Mouse (Mus musculus) forebrain, embryonic 15.5 days (tissue): ENCODE results near the gene Hsf2bp. TPM values are rescaled to one million over a fixed set of nuclear protein-coding genes. Genes with fewer than 3 reads are reported as not detected.
A peak's percentile ranks its signal among the peaks of the same experiment; 100 is the strongest.

ENCODE experiments used
- ATAC-seq: fragments of 200-750 bp; cut with Nextera tagmentation; replicated peaks from 2 replicates; pipeline ENCODE4 v1.8.0; 2017; ENCODE audit warnings: mild to moderate bottlenecking, moderate TSS enrichment, moderate library complexity
- H3K27ac ChIP-seq: fragments of 300-500 bp; sonication (generic); replicated peaks from 2 replicates; pipeline ENCODE4 v1.5.1; 2015; ENCODE audit warnings: mild to moderate bottlenecking, inconsistent platforms
- H3K27me3 ChIP-seq: fragments of 300-500 bp; sonication (generic); 2 replicates; pipeline ENCODE4 v1.6.1; 2015; ENCODE audit warnings: inconsistent platforms
- H3K36me3 ChIP-seq: fragments of 300-500 bp; sonication (generic); 2 replicates; pipeline ENCODE4 v1.6.1; 2015; ENCODE audit warnings: mild to moderate bottlenecking, inconsistent platforms
- H3K4me1 ChIP-seq: fragments of 300-500 bp; sonication (generic); 2 replicates; pipeline ENCODE4 v1.6.1; 2015; ENCODE audit warnings: inconsistent platforms
- H3K4me2 ChIP-seq: fragments of 300-500 bp; sonication (generic); replicated peaks from 2 replicates; pipeline ENCODE4 v1.6.1; 2015; ENCODE audit warnings: mild to moderate bottlenecking, inconsistent platforms
- H3K4me3 ChIP-seq: fragments of 300-500 bp; sonication (generic); 2 replicates; pipeline ENCODE4 v1.5.1; 2015; ENCODE audit warnings: mild to moderate bottlenecking, inconsistent platforms
- H3K9ac ChIP-seq: fragments of 300-500 bp; sonication (generic); replicated peaks from 2 replicates; pipeline ENCODE4 v1.6.1; 2015; ENCODE audit warnings: mild to moderate bottlenecking, inconsistent platforms
- H3K9me3 ChIP-seq: fragments of 300-500 bp; sonication (generic); 2 replicates; pipeline ENCODE4 v1.6.1; 2016; ENCODE audit warnings: inconsistent platforms
- WGBS: fragments of 180-500 bp; shearing (Covaris S2); methylation state at CpG from one replicate; pipeline ENCODE4 v1.1.7; 2015; ENCODE audit warnings: mixed read lengths; 5-methylcytosine and 5-hydroxymethylcytosine counted together
- polyA plus RNA-seq: library from polyadenylated mRNA; unstranded; fragments of >200 nt; fragmentation: Nextera tagmentation; extraction: Ambion mirVana; gene quantifications from 2 replicates; pipeline ENCODE4 v1.2.1, GENCODE M21; 2015

Gene Hsf2bp
- polyA plus RNA-seq, 1 experiment from 2014 or later, result 0.84 TPM

DNA sequence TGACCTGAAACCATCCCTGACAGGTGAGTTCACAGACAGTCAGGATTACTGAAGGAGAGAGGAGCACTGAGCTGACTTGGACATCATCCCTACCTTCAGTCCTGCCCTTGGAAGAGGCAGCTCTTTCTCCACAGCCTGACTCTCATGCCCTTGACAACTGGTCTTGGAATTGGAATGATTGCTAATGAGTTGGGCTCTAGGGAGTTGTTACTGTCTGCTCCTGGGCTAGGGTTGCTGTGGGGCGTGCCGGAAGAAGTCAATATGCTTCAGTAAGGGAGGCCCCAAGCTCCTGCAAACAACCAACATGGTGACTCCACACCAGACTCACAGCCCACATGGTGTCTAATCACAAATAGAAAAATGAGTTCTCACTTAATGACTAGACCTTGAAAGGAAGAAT, 21.7 kb upstream of the Hsf2bp start:
- Histone ChIP-seq H3K27me3 (no peaks in the 10 kb centered on the region), H3K9me3 (no peaks in the 10 kb centered on the region), H3K4me3 (no peak overlapping the region), H3K4me1 (no peaks in the 10 kb centered on the region), H3K27ac (no peak overlapping the region), H3K4me2 (no peak overlapping the region), H3K9ac (no peak overlapping the region), H3K36me3 (peaks cover 78% of the 10 kb centered on the region)
- 84% methylated on average over 2 of the region's 2 CpGs for WGBS
- no peak for ATAC-seq

DNA sequence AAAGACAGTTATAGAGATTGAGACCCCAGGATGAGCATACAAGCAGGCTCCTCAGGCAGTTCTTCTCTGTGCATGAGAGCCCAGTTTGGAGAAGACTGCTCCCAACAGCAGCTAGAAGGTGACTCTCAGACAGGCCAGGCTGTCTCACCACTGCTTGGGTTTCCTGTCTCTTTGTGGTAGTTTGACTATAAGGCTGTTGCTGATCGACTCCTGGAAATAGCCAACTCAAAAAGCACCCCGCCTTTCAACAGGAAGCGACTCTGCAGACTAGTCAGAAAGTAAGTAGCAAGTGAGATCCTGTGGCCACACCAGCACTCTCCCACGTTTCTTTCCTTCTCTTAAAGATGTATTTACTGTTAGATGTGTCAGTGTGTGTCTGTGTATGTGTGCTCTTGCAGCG, 17.5 kb upstream of the Hsf2bp start:
- Histone ChIP-seq H3K9ac (no peak overlapping the region), H3K27ac (no peak overlapping the region), H3K4me3 (no peak overlapping the region), H3K9me3 (no peaks in the 10 kb centered on the region), H3K4me1 (peaks cover 7% of the 10 kb centered on the region; the same call in 1 of the 2 replicates), H3K4me2 (no peak overlapping the region), H3K27me3 (no peaks in the 10 kb centered on the region), H3K36me3 (peaks cover 83% of the 10 kb centered on the region)
- 91% methylated on average over 5 of the region's 5 CpGs for WGBS
- no peak for ATAC-seq

DNA sequence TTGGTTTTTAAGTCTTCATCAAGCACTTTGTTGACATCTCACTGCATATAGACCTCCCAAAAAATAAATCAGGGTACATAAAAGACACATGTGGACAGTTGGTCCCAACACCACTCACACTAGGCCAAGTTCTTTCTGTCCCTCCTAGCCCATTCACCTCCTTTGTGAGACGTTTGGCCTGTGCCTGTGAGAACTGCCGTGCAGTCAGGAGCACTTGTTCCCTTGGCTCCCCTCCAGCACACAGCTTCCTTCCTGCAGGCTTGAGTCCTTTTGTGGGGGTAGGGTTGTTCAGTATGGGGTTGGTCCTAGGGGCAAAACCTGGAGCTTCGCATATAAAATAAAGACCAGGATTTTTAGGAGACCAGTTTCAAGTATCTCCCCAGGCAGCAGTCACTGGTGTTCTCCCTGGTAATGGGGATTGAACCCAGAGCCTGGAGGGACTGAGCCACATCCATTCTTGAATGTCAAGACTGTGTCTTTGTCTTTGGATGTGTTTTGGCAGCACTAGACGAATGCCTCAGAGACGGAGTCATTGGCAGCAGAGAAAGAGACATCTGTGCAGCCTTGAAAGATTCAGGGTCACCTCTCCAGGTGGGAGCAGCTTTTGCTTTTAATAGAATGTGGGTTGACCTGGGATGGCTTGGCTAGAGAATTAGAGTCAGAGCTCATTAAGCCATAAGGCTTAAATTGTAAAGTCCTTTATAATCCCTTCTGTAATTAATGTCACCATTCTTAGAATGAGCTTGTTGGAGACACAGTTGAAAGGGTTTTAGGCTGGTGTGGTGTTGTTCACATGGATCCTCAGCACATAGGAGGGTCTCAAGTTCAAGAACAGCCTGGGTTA, 16.3 kb upstream of the Hsf2bp start:
- Histone ChIP-seq H3K27ac (peak overlapping the region; percentile 34; the same call in 1 of the 2 replicates), H3K9ac (no peak overlapping the region), H3K4me2 (no peak overlapping the region), H3K27me3 (no peaks in the 10 kb centered on the region), H3K4me3 (no peak overlapping the region), H3K4me1 (peaks cover 7% of the 10 kb centered on the region; the same call in 1 of the 2 replicates), H3K36me3 (peaks cover 78% of the 10 kb centered on the region), H3K9me3 (no peaks in the 10 kb centered on the region)
- no peak for ATAC-seq
- WGBS, result 49% methylated on average over 5 of the region's 5 CpGs

DNA sequence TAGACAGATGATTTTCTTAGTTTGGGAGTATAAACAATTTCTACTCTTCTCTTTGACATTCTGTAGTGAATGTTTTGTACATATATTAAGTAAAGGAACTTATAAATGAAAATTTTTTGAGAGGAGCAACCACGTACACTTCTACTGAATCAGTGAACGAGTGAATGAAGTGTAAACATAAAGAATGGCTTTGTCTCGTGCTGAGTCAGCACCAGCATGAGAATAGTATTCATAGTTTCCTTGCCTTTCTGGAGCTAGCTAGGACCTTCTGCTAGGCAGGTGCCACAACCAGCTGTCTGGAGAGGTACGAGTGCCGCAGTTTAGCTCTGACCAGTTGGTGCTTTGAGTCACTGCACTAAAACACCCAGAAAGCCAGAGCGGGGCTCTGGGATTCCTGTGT, 14.5 kb upstream of the Hsf2bp start:
- H3K9ac ChIP-seq, result no peak overlapping the region

DNA sequence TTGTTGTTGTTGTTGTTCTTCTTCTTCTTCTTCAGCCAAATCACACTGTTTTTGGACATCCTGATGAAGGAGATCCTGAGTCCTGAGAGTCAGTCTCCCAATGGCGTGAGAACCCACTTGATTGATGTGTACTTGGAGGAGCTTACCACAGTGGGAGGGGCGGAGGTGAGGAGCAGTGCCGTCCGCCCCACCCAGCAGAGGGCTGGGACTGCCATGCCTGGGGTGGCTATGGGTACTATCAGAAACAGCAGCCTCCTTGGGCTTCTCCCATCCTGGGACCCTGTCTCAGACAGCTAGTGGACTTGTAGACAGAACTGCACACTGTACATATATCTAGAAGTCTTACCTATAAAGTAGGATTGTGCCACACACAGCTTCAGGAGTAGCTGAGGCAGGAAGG, 13.8 kb upstream of the Hsf2bp start:
- Histone ChIP-seq H3K36me3 (peaks cover 61% of the 10 kb centered on the region), H3K4me2 (no peak overlapping the region)
- 85% methylated on average over 4 of the region's 4 CpGs for WGBS

More for the DNA sequence above, 14.5 kb upstream of the Hsf2bp start:
- H3K4me2 ChIP-seq, result no peak overlapping the region
- no peaks in the 10 kb centered on the region for H3K9me3 ChIP-seq
- no peak overlapping the region for H3K4me3 ChIP-seq
- peaks cover 7% of the 10 kb centered on the region; the same call in 1 of the 2 replicates for H3K4me1 ChIP-seq
- WGBS, result 87% methylated on average over 6 of the region's 6 CpGs
- ATAC-seq, result no peak
- H3K36me3 ChIP-seq, result peaks cover 68% of the 10 kb centered on the region
- H3K27me3 ChIP-seq, result no peaks in the 10 kb centered on the region
- no peak overlapping the region for H3K27ac ChIP-seq

DNA sequence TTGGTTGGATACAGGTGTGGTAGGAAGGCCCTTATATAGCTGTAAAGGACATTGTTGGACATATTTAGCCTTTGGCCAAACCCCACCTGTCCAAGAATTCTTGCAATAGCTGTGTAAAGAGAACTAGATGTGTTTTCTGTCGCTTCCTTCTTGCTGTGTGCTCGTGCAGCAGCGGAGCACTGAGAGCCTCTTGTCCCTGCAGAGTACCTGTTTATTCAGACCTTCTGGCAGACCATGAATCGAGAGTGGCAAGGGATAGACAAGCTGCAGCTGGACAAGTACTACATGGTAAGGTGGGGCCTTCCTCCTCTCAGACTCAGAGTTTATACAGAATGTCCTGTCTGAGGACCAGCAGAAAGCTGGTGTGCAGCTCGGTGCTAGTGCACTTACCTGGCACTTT, 12.2 kb upstream of the Hsf2bp start:
- ATAC-seq, result no peak
- Histone ChIP-seq H3K4me2 (no peak overlapping the region), H3K4me1 (peaks cover 7% of the 10 kb centered on the region; the same call in 1 of the 2 replicates), H3K27ac (no peak overlapping the region), H3K9me3 (no peaks in the 10 kb centered on the region), H3K27me3 (no peaks in the 10 kb centered on the region), H3K4me3 (no peak overlapping the region), H3K9ac (no peak overlapping the region), H3K36me3 (peaks cover 48% of the 10 kb centered on the region)
- 89% methylated on average over 5 of the region's 5 CpGs for WGBS

More for the DNA sequence above, 13.8 kb upstream of the Hsf2bp start:
- Histone ChIP-seq H3K4me1 (peaks cover 7% of the 10 kb centered on the region; the same call in 1 of the 2 replicates), H3K27me3 (no peaks in the 10 kb centered on the region), H3K27ac (no peak overlapping the region), H3K9me3 (no peaks in the 10 kb centered on the region), H3K4me3 (no peak overlapping the region), H3K9ac (no peak overlapping the region)
- ATAC-seq, result no peak

DNA sequence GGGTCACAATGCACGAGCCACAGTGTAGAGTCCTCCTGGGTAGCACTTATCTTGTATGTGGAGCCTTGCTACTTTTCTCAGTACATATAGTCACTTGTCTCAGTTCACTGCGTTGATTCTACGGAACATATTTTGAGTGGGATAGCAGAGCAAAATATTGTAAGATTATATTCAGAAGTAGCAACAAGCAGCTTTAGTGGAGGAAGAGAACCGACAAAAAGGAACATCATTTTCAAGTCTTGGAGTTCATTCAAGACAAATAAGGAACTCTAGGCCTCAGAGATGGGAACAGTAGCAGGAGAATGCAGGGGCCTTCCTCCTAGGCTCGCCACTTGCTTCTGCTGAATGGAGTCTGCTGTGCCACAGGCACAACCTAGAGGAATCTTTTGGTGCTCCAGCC, 10.4 kb upstream of the Hsf2bp start:
- 91% methylated on average over 5 of the region's 5 CpGs for WGBS
- Histone ChIP-seq H3K9me3 (no peaks in the 10 kb centered on the region), H3K27me3 (no peaks in the 10 kb centered on the region), H3K4me1 (no peaks in the 10 kb centered on the region), H3K4me2 (no peak overlapping the region), H3K27ac (no peak overlapping the region), H3K36me3 (peaks cover 36% of the 10 kb centered on the region), H3K9ac (no peak overlapping the region), H3K4me3 (no peak overlapping the region)
- no peak for ATAC-seq

DNA sequence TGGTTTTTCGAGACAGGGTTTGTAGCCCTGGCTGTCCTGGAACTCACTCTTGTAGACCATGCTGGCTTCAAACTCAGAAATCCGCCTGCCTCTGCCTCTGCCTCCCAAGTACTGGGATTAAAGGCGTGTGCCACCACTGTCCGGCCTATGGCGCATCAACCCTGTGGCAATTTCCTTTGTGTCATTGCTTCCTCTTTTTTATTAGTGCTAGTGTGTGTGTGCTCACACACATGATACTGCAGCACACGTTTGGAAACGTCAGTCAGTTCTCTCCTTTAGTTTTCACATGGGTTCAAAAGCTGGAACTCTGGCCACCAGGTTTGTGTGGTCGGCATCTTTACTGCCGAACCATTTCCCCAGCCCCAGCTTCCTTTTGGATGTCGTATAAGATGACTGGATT, 4.1 kb upstream of the Hsf2bp start:
- no peak for ATAC-seq
- no peaks in the 10 kb centered on the region for H3K27me3 ChIP-seq
- no peaks in the 10 kb centered on the region for H3K36me3 ChIP-seq
- no peak overlapping the region for H3K4me3 ChIP-seq
- H3K4me1 ChIP-seq, result peaks cover 23% of the 10 kb centered on the region
- H3K9me3 ChIP-seq, result no peaks in the 10 kb centered on the region
- WGBS, result 86% methylated on average over 10 of the region's 10 CpGs
- H3K4me2 ChIP-seq, result no peak overlapping the region
- H3K9ac ChIP-seq, result no peak overlapping the region
- H3K27ac ChIP-seq, result no peak overlapping the region

DNA sequence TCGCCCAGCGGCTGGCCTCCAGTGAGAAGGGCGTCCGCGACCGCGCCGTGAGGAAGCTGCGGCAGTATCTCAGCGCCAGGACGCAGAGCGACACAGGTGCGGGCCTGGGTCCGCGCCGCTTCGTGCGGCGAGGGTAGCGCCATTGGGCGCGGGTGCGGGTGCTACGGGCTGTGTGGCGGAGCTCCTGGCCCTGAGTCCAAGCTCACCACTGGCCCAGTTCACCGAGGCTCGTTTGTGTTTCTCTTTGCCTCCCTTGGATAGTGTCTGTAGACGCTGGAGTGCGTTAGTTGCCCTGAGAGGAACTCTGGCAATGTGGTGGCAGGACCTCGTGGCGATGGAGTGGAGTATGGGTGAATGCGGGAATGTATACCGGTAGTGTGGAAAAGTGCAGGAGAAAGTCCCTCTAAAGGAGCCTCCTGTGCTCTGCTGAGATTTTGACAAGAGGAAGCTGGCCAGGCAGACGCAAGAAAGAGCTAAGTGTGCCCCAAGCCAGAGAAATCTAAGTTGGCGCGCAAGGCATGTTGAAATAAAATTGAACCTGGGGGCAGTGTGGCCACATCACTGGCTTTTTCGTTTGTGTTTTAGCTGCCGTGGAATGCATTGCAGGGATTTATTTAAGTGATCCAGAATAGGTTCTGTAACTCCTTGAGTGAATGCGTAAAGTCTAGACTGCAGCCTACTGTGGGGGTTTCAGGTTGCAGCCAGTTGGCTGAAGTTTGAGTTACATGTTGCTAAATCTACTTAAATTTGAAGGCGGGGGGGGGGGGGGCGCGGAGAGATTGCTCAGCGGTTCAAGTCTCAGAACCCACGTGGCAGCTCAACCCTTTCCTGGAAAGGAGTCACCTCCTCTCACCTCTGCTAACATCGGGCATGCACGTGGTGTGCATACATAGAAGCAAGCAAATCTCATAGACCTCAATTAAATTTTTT, 625 bp upstream of the Hsf2bp start:
- under 1% methylated on average over 43 of the region's 46 CpGs for WGBS
- H3K9me3 ChIP-seq, result no peaks in the 10 kb centered on the region
- H3K27me3 ChIP-seq, result no peaks in the 10 kb centered on the region
- peak overlapping the region; percentile 79 for H3K4me2 ChIP-seq
- peak overlapping the region; percentile 72 for H3K9ac ChIP-seq
- peak overlapping the region; percentile 77 for H3K27ac ChIP-seq
- ATAC-seq, result peak; percentile 69; the same call in 1 of the 2 replicates
- peaks cover 23% of the 10 kb centered on the region for H3K4me1 ChIP-seq
- H3K4me3 ChIP-seq, result peak overlapping the region; percentile 68
- H3K36me3 ChIP-seq, result no peaks in the 10 kb centered on the region

DNA sequence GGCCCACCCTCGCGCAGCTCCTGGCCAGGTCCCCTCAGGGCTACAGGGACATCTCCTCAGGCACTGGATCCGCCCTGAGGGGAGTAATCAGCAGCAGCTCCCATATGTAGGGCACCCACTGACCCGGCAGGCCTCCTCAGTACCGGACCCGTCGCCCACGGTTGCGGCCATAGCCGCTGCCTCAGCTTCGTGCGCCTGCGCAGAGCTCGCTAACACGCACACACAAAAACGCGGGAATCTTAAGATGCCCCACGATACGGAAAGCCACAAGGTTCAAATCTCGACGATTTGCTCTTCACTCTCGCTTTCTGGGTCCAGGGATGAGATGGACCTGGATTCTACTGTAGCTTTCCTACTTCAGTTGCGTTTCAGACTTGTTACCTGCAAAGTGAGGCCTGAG, 1.8 kb downstream of the Hsf2bp start:
- Histone ChIP-seq H3K4me2 (no peak overlapping the region), H3K9me3 (no peaks in the 10 kb centered on the region), H3K27me3 (no peaks in the 10 kb centered on the region), H3K36me3 (no peaks in the 10 kb centered on the region), H3K9ac (no peak overlapping the region), H3K4me3 (no peak overlapping the region), H3K27ac (no peak overlapping the region), H3K4me1 (peaks cover 23% of the 10 kb centered on the region)
- ATAC-seq, result no peak
- WGBS, result 90% methylated on average over 23 of the region's 23 CpGs

DNA sequence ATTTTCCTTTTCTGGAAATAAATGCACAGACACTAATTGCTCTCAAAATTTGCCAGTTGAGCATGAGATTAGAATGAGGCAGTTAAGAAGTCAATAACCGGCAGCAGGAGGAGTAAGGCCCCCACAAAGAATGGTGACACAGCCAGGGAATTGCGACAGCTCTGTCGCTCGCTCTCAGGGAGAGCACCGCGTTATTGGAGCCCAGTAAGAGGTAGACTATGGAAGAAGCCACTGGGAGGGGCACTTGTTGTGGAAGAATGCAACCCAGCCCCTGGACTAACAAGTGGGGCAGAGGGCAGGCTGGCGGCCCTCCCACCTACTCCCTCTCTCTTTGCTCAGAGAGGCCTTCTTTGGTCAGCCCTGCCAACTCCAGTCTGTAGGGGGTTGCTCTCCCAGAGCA, 4.5 kb downstream of the Hsf2bp start:
- Histone ChIP-seq H3K36me3 (no peaks in the 10 kb centered on the region), H3K4me2 (no peak overlapping the region), H3K9me3 (no peaks in the 10 kb centered on the region), H3K9ac (no peak overlapping the region), H3K4me3 (no peak overlapping the region), H3K4me1 (peaks cover 10% of the 10 kb centered on the region), H3K27ac (no peak overlapping the region), H3K27me3 (no peaks in the 10 kb centered on the region)
- no peak for ATAC-seq
- WGBS, result 45% methylated on average over 7 of the region's 7 CpGs

DNA sequence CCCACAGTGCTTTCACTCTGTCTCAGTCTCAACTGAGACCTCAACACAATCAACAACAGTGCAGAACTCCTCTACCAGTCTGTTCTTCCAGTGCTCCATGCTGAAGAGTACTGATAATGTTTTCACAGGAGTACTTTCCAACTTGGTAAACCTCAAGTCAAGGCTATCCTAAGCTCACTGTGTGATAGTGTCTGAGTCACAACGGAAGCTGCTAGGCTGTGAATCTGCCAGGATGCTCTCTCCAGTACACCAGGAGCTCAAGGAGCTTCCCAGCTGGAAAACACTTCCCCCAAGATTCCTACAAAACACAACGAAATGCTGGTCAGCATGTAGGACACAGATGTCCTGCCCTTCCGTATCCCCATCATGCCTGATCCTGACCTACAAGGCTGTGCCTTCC, 7.8 kb downstream of the Hsf2bp start:
- Histone ChIP-seq H3K27me3 (no peaks in the 10 kb centered on the region), H3K27ac (no peak overlapping the region), H3K4me2 (no peak overlapping the region), H3K4me3 (no peak overlapping the region), H3K9ac (no peak overlapping the region), H3K4me1 (peaks cover 7% of the 10 kb centered on the region; the same call in 1 of the 2 replicates), H3K9me3 (no peaks in the 10 kb centered on the region), H3K36me3 (no peaks in the 10 kb centered on the region)
- WGBS, result 90% methylated on average over 3 of the region's 3 CpGs
- ATAC-seq, result no peak
